Mouse (Mus musculus) layer of hippocampus, adult 18-20 months (tissue): ENCODE results near the gene Eif4a2. TPM values are rescaled to one million over a fixed set of nuclear protein-coding genes. Genes with fewer than 3 reads are reported as not detected.
A peak's percentile ranks its signal among the peaks of the same experiment; 100 is the strongest.

Experiments
- DNase-seq, 2 experiments: peaks; one replicate each; pipeline ENCODE4 v3.0.0; 2022; ENCODE audit warnings: low spot score in 2 of 2
- microRNA-seq, 2 experiments: library from miRNA; unstranded; fragments of <30 nt; microRNA quantifications; one replicate each; pipeline ENCODE4 v1.2.0; 2021
- total RNA-seq, 2 experiments: library from RNA; stranded (reverse); gene quantifications; 2 replicates each; pipeline ENCODE4 v1.2.3; 2021

The Eif4a2 gene
- total RNA-seq, 2 experiments from 2014 or later = 905 to 926 TPM

- no peak for DNase-seq
These were observed 28.3 kb downstream of the Eif4a2 start for GRCm38 (mm10) chr16:23135421-23136149.

- DNase-seq = no peak
These were observed 29.2 kb downstream of the Eif4a2 start for GRCm38 (mm10) chr16:23136406-23136970.

DNA sequence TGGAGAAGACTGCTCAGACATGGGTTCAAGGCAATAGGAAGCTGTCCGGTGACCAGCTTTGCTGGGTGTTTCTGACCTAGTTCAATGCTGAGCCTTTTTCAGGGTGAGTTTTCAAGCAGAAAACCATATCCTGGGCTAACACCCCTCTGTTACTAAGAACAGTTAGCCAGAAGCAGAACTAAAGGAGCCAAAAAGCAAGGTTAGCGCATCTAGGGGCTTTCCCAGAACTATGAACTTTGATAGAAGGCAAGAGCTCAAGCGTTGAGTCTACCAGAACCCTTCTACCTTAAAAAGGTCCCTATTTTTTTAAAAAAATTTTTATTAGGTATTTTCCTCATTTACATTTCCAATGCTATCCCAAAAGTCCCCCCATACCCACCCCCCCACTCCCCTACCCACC, 33.7 kb downstream of the Eif4a2 start:
- no peak for DNase-seq

- DNase-seq = no peak
These were observed 37.1 kb downstream of the Eif4a2 start for GRCm38 (mm10) chr16:23144326-23144725.

GRCm38 (mm10) chr16:23145211-23145610, 38.0 kb downstream of the Eif4a2 start:
- no peak for DNase-seq

DNA sequence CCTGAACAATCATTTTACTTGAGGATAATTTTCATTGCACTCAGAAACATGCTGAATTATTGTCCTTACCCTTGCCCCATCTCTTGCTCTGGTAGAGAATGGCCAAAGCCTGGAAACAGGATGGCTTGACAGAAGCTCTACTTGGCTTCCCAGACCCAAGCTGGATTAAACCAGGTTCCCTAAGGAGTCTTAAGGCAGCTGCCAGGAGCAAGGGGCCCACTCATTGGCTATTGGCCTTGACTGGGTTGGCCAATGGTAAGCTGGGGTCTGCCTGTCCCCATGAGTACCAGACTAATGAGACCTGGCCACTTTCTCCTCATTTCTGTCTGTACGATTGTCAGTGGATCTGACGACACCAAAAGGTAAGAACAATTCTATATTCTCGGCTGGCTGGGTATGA, 39.0 kb downstream of the Eif4a2 start, which contains the start of gene Adipoq:
Adipoq (plus strand) TSS at position 257 of the 400 bp plus-strand sequence.
- DNase-seq = no peak

DNA sequence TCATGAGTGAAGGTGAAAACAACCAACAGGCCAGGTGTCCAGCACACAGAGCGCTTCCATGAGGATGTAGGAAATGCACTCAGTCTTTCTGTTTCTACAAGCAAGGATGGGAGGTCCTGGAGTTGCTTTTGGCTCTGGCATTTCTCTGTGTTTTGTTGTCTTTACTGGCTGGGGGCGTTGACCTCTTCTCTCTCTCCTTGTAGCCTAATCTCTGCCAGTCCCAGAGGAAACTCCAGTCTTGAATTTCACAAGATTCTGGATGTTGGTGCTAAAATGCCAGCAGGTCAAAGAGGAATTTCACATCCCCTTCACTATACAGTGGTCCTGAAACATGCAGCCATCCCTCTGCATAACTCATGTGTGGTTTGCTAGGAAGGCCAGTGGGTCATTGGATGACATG, 41.7 kb downstream of the Eif4a2 start:
- no peak for DNase-seq

DNA sequence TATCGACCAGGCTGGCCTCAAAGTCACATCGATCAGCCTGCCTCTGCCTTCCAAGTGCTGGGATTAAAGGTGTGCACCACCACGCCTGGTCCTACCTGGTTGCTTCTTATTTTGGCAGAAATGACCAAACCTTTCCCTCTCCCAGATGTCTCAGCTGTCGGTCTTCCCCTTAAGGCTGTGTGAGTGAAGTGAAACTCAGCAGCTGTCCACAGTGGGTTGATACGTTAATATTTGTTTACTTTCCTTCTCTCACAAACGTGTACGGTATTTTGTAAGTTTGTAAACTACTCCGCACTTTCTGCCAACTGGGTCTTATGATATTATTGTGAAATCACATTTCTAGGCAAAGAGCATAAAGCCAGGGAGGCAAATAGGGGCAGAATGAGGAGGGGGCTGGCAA, 42.2 kb downstream of the Eif4a2 start:
- DNase-seq = no peak

DNA sequence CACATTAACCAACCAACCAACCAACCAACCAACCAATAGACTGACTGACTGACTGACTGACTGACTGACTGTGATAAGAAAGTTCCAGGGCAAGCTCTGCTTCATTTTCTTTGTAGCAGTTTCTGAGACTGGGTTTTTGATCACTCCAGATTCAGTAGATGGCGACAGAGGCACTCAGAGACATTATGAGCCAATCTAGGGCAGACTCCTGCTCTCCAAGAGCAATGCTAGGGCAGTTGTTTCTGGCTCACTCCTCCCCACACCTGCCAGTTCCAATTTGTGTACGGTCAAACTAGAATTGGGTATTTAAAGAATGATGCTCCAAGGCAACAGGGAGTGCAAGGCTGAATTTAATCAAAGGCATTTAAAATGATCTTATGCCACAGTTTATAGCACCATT, 44.2 kb downstream of the Eif4a2 start:
- peak in 1 of 2 experiments; percentile 51 for DNase-seq

DNA sequence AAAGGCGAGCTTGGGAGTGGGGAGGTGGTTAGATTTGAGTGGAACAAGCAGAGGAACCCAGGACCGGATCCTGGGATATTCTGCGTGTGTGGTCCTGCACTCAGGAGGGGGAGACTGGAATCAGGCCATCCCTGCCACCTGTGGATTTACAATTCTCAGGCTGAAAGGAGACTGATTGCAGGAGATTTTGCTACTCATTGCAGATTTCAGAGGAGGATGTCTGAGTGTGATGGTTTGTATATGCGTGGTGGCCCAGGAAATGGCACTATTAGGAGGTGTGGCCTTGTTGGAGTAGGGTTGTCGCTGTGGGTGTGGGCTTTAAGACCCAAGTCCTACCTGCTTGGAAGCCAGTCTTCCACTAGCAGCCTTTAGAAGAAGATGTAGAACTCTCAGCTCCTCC, 47.0 kb downstream of the Eif4a2 start:
- no peak for DNase-seq

GRCm38 (mm10) chr16:23157013-23157412, 49.8 kb downstream of the Eif4a2 start:
- no peak for DNase-seq

DNA sequence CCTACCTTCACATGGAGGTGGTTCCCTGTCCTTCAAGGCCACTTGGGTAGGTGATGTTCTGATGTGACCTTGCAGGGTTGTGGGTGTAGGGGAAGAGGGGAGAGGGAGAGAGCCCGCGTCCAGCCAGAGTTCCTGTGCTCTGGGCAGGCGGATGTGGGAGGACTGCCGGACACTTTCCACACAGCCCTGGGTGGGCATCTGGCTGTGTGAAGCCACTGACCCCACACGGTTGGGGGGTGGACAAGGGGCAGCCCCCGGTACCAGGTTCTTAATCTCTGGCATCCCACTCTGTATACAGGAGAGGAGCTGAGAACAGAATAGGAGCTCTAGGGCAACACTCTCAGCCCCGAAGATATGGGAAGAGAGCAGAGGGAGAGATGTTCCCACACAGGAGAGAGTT, 51.0 kb downstream of the Eif4a2 start:
- DNase-seq = no peak

- DNase-seq = no peak
These were observed 51.7 kb downstream of the Eif4a2 start for GRCm38 (mm10) chr16:23158957-23159356.

DNA sequence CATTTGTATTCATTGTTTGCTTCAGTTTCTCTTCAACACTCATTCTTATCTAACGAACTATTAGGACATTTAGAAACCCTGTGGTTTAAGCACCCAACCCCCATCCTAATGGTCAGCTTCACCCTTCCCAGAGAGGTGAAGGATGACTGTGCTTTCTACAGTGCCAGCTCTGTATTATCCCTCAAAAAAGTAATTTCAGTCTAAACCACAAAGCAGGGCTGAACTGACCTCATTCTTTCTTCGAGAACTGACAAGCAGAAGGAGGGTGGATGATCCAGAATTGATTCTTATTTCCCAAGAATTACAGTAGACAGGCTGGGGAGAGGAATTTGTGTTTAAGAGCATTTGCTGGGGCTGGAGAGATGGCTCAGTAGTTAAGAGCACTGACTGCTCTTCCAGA, 52.5 kb downstream of the Eif4a2 start:
- DNase-seq = no peak

GRCm38 (mm10) chr16:23162116-23162515, 54.9 kb downstream of the Eif4a2 start:
- DNase-seq = no peak

Small RNA genes lying within 50 kb of the gene (microRNA-seq; reads per million reads assigned to microRNA genes)
- 4.2 to 8.8 reads per million in 2 experiments for gene Gm49346

Other genes starting within 250 kb of the Eif4a2 start
- gene Tbccd1, start 249.8 kb upstream of the Eif4a2 start, total RNA-seq = 10 to 100 TPM; 15.0 to 16.4 TPM
- 10 to 100 TPM; 67.0 to 69.8 TPM for gene Dnajb11, start 249.6 kb upstream of the Eif4a2 start, total RNA-seq
- gene Ahsg, start 216.2 kb upstream of the Eif4a2 start, total RNA-seq = not detected
- gene Fetub, start 189.1 kb upstream of the Eif4a2 start, total RNA-seq = under 1 TPM; 0.22 to 0.30 TPM
- not detected for gene Hrg, start 156.4 kb upstream of the Eif4a2 start, total RNA-seq
- gene Kng2, start 78.0 kb upstream of the Eif4a2 start, total RNA-seq = not detected
- gene Kng1, start 49.6 kb upstream of the Eif4a2 start, total RNA-seq = not detected
- 1 to 10 TPM; 2.5 to 3.9 TPM for gene Rfc4, start 20.3 kb downstream of the Eif4a2 start, total RNA-seq
- not detected for gene Adipoq, start 39.1 kb downstream of the Eif4a2 start, total RNA-seq
- gene St6gal1, start 117.3 kb downstream of the Eif4a2 start, total RNA-seq = 10 to 100 TPM; 15.9 to 16.3 TPM